Mouse (Mus musculus) CD4-positive helper T cell, adult 2 months (primary cell): Measurements from ENCODE around the gene Fcgr2b.

Source experiments
- DNase-seq: peaks from one replicate; pipeline ENCODE4 v3.0.0-alpha.2; 2012; ENCODE audit warnings: low read depth, missing footprints, low spot score

Fcgr2b gene

GRCm38 (mm10) chr1:170927378-170927777, 49.0 kb downstream of the Fcgr2b start, which contains the start of gene Fcrla:
TSS of gene Fcrla (minus strand) at chr1:170927583.
- DNase-seq, result no peak

DNA sequence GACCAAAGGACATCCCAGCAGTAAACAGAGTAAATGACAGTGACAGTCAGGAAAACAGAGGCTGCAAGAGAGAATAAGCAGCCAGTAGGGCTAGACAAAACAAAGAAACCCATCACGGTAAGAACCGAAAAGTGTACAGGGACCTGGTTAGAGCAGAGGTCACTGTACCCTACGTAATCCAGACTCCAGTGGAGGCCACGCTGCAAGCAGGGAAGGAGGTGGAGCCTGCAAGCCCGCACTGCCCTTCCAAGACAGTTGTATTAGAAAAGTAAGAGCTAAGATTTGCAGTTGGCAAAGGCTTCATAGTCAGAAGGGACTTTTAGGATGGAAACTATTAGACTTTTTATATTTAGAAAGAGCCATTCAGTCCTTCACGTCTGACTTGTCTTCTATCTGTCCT, 49.4 kb downstream of the Fcgr2b start:
- no peak for DNase-seq

- DNase-seq, result no peak
Observed at GRCm38 (mm10) chr1:170924485-170924884, 51.9 kb downstream of the Fcgr2b start.

GRCm38 (mm10) chr1:170919308-170919707, 57.0 kb downstream of the Fcgr2b start:
- DNase-seq, result no peak

DNA sequence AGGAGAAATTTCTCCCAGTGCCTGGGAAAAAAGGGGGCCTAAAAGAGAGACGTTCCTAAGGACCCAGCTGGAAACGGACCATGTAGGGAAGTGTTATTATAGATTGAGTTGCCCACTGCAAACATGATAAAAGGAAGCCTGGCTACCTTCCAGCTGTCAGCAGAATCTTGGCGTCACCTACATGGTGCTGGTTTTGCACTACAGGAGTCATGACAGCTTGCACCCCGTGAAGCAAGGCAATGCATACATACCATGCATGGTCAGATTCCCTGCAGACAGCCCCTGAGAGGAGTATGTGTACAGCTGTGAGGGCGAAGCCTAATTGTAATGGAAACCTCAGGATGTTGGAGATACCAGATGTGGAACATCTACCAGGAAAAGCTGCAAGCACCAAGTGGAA, 60.7 kb downstream of the Fcgr2b start:
- no peak for DNase-seq

GRCm38 (mm10) chr1:170912891-170913615, 63.3 kb downstream of the Fcgr2b start, which contains the start of gene Fcrlb:
TSS of gene Fcrlb (minus strand) at chr1:170912941.
- DNase-seq, result no peak

- no peak for DNase-seq
Observed at GRCm38 (mm10) chr1:170911907-170912660, 64.3 kb downstream of the Fcgr2b start.
